Mouse (Mus musculus) urinary bladder, postnatal 4 days (tissue): ENCODE data around the gene Gba2.
A peak's percentile ranks its signal among the peaks of the same experiment; 100 is the strongest.

Experiments
- DNase-seq, 2 experiments: peaks; one replicate each; pipeline ENCODE4 v3.0.0; 2021 to 2022; ENCODE audit warnings: low spot score in 2 of 2

Gene Gba2

DNA sequence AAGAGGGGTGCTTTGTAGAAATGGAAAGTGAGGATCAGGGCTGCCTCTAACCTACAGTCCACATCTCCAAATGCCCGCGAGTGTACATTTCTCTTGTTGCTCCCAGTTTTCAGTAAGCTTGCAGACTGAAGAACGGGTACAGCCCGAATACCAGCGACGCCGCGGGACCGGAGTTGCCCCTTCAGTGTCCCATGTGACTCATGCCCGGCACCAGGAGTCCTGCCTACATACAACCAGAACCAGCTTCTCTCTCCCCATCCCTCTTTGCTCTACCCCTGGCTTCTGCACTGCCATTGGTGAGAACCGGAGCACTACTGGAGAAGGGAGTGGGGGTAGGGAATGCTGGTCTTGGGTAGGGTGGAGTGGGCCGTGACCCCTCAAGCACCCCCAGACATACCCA, 2.7 kb upstream of the Gba2 start:
- DNase-seq: no peak

DNA sequence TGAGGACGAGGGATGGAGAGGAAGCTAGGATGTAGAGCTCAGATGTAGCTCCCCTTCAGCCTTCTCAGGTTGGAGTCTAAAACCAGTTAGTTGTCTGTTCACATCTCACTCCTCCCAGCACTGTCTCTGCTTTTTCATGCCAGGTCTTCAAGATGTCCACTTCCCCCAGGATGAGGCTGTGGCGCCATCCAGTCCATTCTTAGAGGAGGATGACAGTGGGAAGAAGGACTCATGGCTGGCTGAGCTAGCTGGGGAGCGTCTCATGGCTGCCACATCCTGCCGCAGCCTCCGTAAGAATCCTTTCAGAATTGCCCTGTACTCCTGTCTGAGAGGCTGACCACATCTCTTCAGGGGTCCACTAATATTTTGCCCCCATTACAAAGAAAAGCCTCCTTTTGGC, 2.0 kb upstream of the Gba2 start:
- DNase-seq: no peak

DNA sequence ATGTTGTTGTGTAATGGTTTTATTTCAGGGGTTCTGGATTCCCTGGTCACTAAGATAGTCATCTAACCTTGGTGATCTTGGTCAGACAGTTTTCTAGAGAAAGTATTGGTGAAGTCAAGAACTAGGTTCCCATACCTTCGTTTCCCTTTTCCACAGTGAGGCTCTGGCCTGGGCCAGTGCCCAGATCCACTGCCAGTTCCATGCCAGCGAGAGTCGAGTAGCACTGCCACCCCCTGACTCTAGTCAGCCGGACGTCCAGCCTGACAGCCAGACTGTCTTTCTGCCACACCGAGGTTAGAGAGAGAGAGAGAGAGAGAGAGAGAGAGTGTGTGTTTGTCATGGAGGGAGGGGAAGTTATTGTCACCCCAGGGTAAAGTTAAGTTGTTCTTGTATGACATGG, 1.1 kb upstream of the Gba2 start:
- DNase-seq: no peak

DNA sequence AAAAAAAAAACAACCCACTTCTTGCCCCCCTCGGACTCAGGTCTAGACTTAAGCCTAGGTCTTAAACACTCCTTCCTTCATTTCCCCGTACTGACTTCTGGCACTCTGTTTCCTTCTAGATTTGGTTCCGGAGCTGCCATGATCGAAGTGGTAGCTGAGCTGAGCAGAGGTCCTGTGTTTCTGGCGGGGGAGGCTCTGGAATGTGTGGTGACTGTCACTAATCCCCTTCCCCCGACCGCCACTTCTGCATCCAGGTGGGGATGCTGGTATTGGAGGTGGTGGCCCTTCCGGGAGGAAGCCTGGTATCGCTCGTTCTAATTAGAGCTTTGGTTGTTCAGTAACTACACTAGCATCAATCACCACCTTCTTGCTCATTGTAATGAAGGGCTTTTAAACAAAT, 583 bp upstream of the Gba2 start:
- DNase-seq: no peak

DNA sequence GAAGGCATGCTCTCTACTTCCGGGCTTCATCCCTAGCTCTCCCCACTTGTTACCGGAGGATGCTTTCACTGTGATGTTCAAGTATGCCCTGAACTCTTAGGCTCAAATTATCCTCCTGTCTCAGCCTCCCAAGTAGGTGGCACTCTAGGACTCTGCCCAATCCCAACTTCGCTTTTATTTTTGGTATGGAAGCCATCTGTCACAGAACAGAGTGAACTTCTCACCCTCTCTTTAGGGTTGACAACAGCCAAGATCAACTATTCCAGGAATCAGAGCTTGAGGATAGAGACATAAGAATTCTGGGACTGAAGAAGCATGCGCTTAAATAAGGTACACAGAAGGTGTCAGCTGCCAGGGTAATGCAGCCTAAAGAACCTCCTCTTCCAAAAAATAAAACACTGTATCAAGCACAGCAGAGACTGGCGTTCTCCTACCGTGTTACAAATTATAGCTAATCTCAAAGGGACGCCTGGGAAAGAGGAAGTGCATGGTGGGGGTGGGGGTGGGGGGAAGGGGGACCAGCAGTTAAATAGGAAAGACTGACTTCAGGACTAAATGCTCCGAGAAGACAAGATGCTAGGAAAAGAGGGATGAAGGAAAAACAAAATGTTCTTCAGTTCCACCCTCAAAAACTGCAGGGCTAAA, 1.3 kb downstream of the Gba2 start:
- no peak for DNase-seq

DNA sequence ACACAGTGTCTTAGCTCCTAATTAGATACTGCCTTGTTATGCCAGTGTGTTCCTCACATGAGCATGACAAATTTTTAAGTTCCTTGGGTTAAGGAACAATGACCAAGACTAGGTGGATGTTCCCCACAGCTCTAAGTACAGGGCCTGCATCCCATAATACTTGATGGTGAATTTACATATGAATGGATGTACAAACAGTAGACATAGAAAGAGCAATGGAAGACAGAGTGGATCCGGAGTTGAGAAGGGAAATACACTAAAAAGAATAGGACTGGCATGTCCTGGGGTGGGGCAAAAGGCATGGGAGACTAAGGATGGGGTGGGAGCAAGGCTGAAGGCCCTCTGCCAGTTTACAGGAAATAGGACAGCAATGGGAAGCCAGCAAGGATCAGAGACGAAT, 3.3 kb downstream of the Gba2 start:
- DNase-seq: no peak

DNA sequence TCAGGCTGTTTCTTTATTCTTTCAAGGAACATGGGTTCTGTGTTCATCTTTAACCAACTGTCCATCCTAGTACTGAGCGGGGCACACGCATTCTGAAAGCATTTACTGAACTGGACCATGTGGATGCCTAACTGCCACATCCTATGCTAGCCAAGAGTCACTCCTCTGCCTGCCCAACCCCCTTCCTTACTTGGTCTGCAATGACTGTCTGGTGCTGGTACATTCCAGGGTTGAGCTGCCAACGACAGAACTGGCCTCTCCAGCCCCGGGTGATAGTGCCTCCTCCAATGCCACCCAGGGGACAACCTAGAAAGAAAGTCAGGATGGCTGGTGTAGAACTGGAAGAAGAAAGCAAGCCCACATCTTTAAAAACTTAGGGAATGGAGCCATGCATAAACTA, 5.1 kb downstream of the Gba2 start:
- DNase-seq: no peak

DNA sequence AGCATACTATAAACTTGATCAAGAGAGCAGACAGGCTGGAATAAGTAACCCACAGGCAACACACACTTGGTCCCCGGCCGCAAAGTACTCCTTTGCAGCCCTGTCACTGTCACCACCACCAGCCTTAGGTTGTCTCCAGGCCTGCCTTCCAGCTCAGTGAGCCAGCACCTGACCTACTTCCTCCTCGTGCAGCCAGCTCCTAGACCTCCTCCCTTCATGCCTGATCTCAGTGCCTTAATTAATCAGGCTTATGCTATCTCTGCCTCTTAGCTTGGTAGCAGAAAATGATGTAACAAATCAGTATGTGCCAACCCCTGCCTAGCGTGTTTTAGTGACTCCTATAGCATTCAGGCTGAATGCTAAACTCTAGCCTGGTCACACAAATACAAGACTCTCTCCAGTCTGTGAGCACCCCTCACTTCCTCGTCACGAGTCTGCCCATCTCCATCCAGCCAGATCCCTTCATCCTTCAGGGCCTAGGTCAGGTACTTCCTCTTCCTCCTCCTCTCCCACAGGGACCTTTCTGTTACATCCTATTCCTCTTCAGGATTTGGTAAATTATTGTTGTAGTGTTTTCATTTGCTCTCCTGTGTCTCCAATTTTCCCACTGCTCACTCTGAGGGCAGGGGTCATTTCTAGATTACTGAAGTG, 7.2 kb downstream of the Gba2 start:
- DNase-seq: no peak

DNA sequence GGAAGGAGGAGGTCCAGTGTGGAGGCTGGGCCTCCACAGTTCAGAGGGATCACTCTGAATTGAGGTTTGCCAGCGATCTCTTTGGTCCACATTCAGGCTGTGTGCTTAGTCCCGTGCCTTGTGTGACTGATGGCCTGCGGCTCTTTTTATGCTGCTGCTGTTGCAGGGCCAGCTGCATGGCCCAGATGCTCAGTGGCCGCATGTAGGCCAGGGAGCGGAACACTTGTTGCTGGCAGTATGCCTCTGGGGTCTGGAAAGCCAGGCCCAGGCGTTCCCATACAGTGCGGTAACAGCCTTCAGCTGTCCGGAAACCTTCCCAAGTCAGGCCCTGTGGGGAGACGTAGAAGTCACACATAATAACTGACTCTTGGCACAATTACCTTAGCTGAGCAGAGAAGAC, 11.5 kb downstream of the Gba2 start:
- DNase-seq: no peak

DNA sequence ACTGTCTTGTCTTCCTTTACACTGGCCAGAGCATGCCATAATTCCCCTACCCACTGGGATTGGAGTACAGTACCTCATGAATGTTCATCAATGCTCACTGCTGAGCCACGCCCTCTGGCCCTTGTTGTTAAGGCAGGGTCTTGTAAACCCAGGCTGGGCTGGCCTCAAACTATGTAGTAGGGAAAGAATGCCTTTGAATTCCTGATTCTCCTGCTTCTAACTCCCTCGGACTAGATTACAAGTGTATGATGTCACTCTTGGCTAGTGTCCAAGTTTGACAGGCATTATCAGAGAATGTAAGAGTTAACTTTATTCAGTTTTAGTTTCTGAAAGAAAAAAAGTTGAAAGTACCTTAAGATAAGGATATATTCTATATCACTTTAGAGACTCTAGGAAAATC, 14.4 kb downstream of the Gba2 start:
- no peak for DNase-seq

DNA sequence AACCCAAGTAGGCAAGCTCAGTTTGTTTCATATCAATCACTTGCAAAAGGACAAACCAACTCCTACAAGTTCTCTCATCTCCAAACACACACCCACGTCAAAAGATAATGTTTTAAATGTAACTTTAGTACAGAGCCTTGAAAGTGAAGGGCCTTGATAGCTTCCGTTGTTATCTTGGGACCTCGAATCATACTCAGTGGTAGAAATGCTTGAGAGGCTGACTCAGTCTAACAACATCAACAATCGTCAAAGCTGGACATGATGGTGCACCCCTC, 15.1 kb downstream of the Gba2 start:
- no peak for DNase-seq

DNA sequence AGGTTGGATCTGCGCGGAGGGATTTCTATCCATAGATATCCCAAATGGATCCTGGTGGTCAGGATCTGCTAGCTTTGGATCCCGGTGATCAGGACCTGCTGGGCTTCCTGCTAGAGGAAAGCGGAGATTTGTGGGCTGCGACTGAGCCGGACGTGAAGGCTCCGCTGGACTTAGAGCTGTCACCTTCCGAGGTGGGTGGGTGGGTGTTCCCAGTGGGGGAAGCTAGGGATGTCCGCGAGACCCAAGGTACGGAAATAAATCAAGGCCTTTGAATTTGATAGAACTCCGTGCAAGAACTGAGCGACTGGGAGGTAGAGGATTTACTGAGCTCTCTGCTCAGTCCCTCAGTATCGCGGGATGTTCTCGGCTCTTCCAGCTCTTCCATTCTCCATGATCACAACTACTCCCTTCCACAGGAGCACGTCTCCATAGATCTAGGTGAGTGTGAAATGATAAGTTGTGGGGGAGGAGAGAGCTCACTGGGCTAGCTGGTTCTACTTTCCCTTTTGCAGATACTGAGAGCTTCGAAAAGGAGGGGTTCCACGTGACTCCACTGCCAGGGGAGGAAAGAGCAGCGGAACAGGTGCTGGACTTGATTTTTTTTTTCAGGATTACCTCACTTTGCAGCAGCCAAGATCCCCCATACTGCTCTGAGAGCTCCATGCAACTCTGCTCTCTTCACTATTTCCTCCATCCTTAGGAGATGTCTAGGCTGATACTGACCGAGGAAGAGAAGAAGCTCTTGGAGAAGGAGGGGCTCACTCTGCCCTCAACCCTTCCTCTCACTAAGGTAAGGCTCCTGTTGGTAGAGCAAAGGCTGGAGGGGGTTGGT, 15.7 kb downstream of the Gba2 start:
- DNase-seq: no peak

DNA sequence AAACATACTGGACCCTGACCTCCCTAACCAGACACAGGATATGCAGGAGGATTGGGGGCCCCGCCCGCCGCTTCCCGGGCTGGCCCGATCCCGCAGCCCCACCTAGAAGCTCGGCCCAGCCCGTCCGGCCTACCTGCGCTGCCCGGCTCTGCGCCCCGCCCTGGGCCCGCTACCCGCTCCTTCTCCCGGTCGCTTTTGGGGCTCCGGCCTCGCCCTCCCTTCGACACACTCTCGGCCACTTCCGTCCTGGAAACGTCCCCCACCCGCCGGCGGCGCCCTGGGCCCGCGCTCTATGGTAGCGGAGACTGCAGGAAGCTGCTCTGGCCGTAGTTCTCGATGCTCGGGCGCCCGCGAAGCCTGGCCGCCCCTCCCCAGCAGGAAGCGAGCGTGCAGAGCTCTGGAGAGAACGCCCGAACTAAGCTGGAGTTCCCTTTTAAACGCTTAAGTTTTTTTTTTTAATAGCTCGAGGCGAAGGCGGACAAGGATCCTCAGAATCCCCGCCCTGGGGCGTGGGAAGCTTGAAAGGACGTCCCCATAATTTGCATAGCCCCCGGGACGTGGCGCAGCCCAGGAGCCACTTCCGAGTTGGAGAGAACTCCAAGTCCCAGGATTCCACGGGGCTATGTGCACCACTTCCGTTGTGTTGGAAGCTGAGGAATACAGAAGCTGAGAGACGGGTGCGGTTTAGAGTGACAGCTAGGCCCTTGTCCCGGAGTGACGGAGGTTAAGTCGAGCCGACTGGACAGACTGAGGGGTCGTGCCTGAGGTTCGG, 16.5 kb downstream of the Gba2 start, which contains the start of the genes Creb3 and Tln1:
Gene Creb3 (plus strand): TSS at position 336 of the 772 bp plus-strand sequence.
Gene Tln1 (minus strand): TSS at position 695 of the 772 bp plus-strand sequence.
- DNase-seq: peak; percentile 91 to 92

DNA sequence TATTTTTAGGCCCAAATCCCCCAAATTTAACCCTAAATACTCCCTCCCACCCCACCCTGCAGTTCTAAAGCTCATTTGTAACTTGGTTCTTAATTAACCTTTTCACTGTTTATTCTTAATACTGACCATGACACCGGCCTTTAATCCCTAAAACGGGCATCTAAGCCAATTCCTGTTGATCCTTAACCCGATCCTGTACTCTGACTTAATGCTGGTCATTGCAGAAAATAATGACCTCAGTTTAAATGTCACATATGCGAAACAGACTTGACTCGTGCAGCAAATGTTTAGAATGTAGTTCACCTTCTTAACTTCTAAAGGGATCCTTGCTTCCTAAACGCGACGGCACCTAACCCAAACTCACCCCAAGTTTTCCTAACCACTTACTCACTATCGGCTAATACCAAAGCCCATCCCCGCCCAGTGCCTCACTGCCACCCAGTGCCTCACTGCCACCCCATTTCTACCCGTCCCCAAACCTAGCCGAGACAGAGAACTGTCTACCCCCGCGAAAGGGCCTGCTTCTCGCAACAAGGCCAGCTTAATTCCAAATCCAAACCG, 17.2 kb downstream of the Gba2 start:
- no peak for DNase-seq

DNA sequence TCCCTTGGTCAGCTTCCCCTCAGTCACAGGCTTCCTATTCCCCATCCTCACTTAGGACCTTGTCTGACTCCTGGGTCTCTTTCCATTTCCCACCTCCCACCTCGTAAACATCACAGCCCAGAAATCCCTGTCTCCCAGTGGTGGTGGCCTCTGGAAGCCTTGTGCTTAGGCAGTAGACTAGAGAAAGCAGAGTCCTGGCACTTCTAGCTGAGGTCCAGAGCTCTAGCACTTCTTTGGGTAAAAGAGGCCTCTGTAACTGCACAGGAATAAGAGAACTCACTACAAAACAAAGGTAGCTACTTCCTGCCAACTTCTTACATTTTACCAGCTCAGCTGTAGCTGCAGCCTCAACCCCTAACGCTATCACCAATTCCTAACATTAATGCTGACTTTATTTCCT, 17.7 kb downstream of the Gba2 start:
- no peak for DNase-seq

DNA sequence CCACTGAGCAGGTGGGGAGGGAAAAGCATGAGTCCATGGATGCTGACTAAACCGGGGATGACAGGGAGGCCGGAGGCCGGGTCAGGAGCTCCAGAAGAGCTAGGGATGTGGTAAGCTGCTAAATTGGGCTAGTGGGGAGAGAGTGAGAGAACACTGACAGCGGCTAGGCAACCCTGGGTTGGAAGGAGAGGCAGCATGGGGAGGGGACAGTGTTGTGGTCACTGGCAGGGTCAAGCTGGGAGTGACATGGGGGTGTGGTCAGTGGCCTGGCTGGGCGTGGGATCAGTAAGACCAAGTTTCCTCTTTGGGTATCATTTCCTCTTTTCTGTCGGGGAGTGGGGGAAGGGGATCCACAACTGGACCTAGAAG, 18.4 kb downstream of the Gba2 start:
- no peak for DNase-seq

DNA sequence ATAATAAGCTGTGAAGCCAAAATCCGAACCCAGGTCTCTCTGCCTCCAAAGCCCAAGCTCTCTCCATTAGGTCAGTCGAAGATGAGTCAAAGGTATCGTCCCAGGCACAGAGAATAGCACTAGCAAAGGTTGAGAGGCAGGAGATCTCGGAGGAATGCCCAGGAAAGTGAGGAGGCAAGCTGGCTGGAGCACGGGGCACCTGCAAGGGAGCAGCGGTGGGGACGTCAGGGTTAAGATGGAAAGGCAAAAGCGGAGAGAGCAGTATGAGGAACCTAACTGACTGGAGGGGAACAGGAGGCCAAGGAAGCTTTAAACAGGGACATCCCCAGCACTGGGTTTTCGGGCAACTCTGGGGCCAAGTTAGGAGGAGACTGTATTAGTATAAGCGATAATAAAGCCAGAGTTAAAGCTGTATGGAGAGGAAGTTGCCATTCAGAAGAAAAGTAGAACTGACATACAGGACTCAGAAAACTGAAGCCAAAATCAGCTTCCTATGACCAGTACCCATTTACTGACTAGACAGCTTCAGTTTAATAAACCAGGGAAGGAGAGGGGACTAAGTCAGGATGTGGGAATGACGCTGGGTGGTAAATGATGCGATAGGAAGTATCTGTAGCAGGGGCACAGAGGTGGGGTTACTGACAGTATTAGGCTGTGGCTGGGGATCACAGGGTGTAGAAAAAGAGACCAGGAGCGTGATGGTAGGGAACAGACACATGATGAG, 19.0 kb downstream of the Gba2 start:
- no peak for DNase-seq

DNA sequence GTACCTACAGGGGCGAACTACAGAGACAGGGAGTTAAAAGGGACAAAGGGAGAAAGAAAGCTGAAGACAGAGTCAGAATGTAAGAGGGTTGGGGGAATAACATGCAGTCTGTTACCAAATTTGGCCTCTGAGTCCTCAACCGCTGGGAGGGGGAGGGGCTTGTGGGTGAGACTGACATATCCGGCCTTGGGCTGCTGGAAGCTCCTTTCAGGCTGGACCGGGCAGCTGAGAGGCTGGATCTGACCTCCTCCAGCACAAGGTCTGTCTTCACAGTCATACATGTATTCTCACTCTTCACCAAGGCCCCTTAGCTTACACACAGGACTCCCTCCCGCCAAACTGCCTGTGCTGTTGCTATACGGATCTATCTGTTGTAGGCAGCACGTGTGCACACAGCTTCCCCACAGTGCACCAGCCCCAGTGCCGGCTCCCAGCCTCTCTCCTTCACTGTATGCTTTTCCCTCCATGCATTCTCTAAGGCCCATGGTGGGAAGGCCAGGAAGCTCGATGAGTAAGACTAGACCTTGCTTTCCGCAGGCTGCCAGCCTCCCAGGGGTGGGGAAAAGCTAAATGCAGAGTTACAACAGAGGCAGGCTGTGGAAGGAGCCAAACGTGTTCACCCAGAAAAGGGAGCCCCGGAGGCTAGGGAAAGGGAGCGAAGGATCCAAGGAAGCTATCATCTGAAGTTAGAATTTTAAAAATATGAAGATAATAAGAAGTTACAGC, 19.9 kb downstream of the Gba2 start:
- peak; percentile 65 to 74 for DNase-seq

DNA sequence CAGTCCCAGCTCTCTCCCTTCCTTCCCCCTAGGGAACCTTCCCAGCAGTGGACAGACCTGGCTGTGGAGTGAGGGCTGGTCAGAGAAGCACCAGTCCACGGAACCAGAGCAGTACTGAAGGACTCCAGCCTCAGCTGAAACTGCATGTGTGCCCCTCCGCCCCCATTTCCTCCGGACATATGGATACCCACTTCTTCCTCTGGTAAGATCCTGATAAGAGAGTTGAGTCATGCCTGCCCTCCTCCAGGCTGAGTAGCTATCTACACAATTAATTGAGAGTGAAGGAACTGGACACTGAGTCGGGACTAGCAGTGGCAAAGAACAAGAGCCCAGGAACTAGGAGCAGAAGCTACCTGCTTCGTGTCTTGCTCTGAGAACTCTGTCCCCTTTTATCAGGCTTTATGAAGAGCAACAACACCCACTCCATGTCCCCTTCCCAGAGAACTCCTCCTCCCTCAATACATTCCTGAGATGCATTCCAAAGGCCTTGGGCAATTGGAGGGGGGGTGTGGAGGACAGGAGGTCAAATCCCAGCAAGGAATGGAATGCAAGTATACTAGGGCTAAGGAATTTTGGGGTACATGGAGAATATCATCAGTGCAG, 20.5 kb downstream of the Gba2 start:
- no peak for DNase-seq

DNA sequence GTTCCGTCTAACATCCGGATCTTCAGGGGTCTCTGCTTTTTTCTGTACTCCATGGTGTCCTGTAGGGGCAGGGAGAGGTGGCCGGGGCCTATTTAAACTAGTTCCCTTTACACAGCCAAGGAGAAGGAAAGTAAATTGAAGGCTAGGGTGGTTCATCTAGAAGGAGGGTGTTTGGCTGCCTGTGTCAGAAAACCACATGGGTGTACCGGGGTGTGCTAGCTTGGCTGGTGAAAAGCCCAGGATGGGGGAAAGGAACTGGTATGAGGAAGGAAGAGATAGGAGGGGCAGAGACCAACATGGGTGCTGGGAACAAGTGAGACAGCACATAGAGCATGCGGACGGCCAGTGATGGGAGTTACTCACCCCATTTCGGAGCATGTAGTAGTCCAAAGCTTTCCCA, 22.7 kb downstream of the Gba2 start:
- no peak for DNase-seq
